In genomic region chr15:103339961-103340337, GRCm38 (mm10) we compare ENCODE assay signal across 8 mouse cellular contexts. TPM values are rescaled to one million over a fixed set of nuclear protein-coding genes. Genes with fewer than 3 reads are reported as not detected.
DNase-seq lines count a peak whose midpoint lies in the region; ATAC-seq and TF ChIP-seq lines count a peak whose summit lies in the region.

Zfp385a (minus strand) TSS chr15:103340093.

- H3K4me3 ChIP-seq in hindbrain, postnatal 0 days (ENCODE audit: low read length) = peak within 1 kb of the TSS; percentile 58
- H3K4me3 ChIP-seq in midbrain, embryonic 14.5 days (replicated peaks; ENCODE audit: low read depth, low read length) = peak within 1 kb of the TSS; percentile 52
- peak within 1 kb of the TSS; percentile 51 for H3K4me3 ChIP-seq in stomach, embryonic 14.5 days (ENCODE audit: low read depth, low read length)

- H3K4me2 ChIP-seq in hindbrain, postnatal 0 days (ENCODE audit: low read depth, low read length) = peak within 1 kb of the TSS; percentile 83
- peak within 1 kb of the TSS; percentile 59 for H3K4me2 ChIP-seq in midbrain, embryonic 14.5 days (ENCODE audit: low read length)
- peak within 1 kb of the TSS; percentile 86 for H3K4me2 ChIP-seq in stomach, embryonic 14.5 days (replicated peaks; ENCODE audit: low read depth, low read length)

- DNase-seq in gastrocnemius, postnatal 10 days = no peak
- no peak for DNase-seq in gastrocnemius, postnatal 36 days
- DNase-seq in adrenal gland, postnatal 10 days = peak; percentile 71
- peak in 1 of 2 experiments; percentile 84 for DNase-seq in frontal cortex, adult 2 months (ENCODE audit: extremely low spot score in 1 of 2, low spot score in 1 of 2)
- peak; percentile 77 for DNase-seq in hindbrain, postnatal 0 days (ENCODE audit: low spot score)
- DNase-seq in left cerebral cortex, postnatal 36 days (ENCODE audit: low spot score in 2 of 2) = peak; percentile 68 to 85
- DNase-seq in midbrain, embryonic 14.5 days = peak; percentile 76

- ATAC-seq in hindbrain, postnatal 0 days = peak; percentile 63
- ATAC-seq in midbrain, embryonic 14.5 days (ENCODE audit: low FRiP score, low TSS enrichment) = peak; percentile 57
- ATAC-seq in stomach, embryonic 14.5 days (ENCODE audit: insufficient number of reproducible peaks, insufficient read depth, low FRiP score, low read depth) = peak; percentile 18; the same call in 1 of the 2 replicates

- peak within 1 kb of the TSS; percentile 66 for H3K9ac ChIP-seq in hindbrain, postnatal 0 days (replicated peaks; ENCODE audit: low read length)
- H3K9ac ChIP-seq in midbrain, embryonic 14.5 days (replicated peaks; ENCODE audit: low read length) = peak within 1 kb of the TSS; percentile 59
- peak within 1 kb of the TSS; percentile 23; the same call in 1 of the 2 replicates for H3K9ac ChIP-seq in stomach, embryonic 14.5 days (replicated peaks; ENCODE audit: low read depth, low read length)

- H3K36me3 ChIP-seq in hindbrain, postnatal 0 days (ENCODE audit: insufficient read depth, low read length) = no peaks in the 10 kb centered on the region
- H3K36me3 ChIP-seq in midbrain, embryonic 14.5 days (ENCODE audit: control insufficient read depth, insufficient read depth, low read length) = no peaks in the 10 kb centered on the region
- H3K36me3 ChIP-seq in stomach, embryonic 14.5 days (ENCODE audit: control insufficient read depth, insufficient read depth, low read length) = peaks cover 12% of the 10 kb centered on the region; the same call in 1 of the 2 replicates

- H3K4me1 ChIP-seq in hindbrain, postnatal 0 days (ENCODE audit: insufficient read depth, low read length) = 0 out of 2 replicates have a peak, but pooled peaks cover 10% of the 10 kb centered on the region
- H3K4me1 ChIP-seq in midbrain, embryonic 14.5 days (ENCODE audit: control insufficient read depth, insufficient read depth, low read length) = peaks cover 5% of the 10 kb centered on the region
- H3K4me1 ChIP-seq in stomach, embryonic 14.5 days (ENCODE audit: control insufficient read depth, insufficient read depth, low read length) = peaks cover 11% of the 10 kb centered on the region; the same call in 1 of the 2 replicates

- WGBS in hindbrain, postnatal 0 days = under 1% methylated on average over 23 of the region's 26 CpGs
- WGBS in midbrain, embryonic 14.5 days = under 1% methylated on average over 25 of the region's 26 CpGs
- under 1% methylated on average over 23 of the region's 26 CpGs for WGBS in stomach, embryonic 14.5 days

- no peaks in the 10 kb centered on the region for H3K9me3 ChIP-seq in hindbrain, postnatal 0 days (ENCODE audit: low read length)
- H3K9me3 ChIP-seq in midbrain, embryonic 14.5 days (ENCODE audit: control insufficient read depth, low read length) = no peaks in the 10 kb centered on the region
- no peaks in the 10 kb centered on the region for H3K9me3 ChIP-seq in stomach, embryonic 14.5 days (ENCODE audit: control insufficient read depth, low read depth, low read length)

- H3K27me3 ChIP-seq in hindbrain, postnatal 0 days (ENCODE audit: insufficient read depth, low read length) = no peaks in the 10 kb centered on the region
- peaks cover 7% of the 10 kb centered on the region; the same call in 1 of the 2 replicates for H3K27me3 ChIP-seq in midbrain, embryonic 14.5 days (ENCODE audit: control insufficient read depth, insufficient read depth, low read length)
- 0 out of 2 replicates have a peak, but pooled peaks cover 11% of the 10 kb centered on the region for H3K27me3 ChIP-seq in stomach, embryonic 14.5 days (ENCODE audit: control insufficient read depth, insufficient read depth, low read length)

- TF ChIP-seq CTCF in hindbrain, postnatal 0 days (IDR thresholded peaks at IDR 0.05; ENCODE audit: low read depth) = peak; percentile 26; the same call in 1 of the 2 replicates

- peak within 1 kb of the TSS; percentile 46 for H3K27ac ChIP-seq in hindbrain, postnatal 0 days
- H3K27ac ChIP-seq in midbrain, embryonic 14.5 days (replicated peaks; ENCODE audit: low read depth, low read length) = no peak within 1 kb of the TSS
- no peak within 1 kb of the TSS for H3K27ac ChIP-seq in stomach, embryonic 14.5 days (ENCODE audit: low read length)

- intact Hi-C loops in gastrocnemius, postnatal 36 days (cut with DNase I) = no loop called here
- intact Hi-C loops in left cerebral cortex, postnatal 36 days (cut with DNase I) = no loop called here

RNA-seq across cellular contexts. Expression of gene Zfp385a, which starts in this region (rescaled TPM):
- total RNA-seq in gastrocnemius, postnatal 10 days (2021) = 10 to 100 TPM; 39.3 to 45.7 TPM
- 10 to 100 TPM in 1 of 2 experiments, 1 to 10 TPM in 1; 8.7 to 12.7 TPM for total RNA-seq in gastrocnemius, postnatal 36 days (2021)
- 10 to 100 TPM; 20.1 to 24.2 TPM for total RNA-seq in adrenal gland, postnatal 10 days (2021)
- polyA plus RNA-seq in frontal cortex, adult 2 months (2012; rRNA removed) = 46.3 and 46.5 TPM in 2 replicates
- total RNA-seq in hindbrain, postnatal 0 days (2014; rRNA removed) = 20.6 and 25.8 TPM in 2 replicates
- 19.8 and 23.1 TPM in 2 replicates for polyA plus RNA-seq in hindbrain, postnatal 0 days (2015; fragmentation: Nextera tagmentation; extraction: Ambion mirVana)
- 10 to 100 TPM; 64.4 to 73.5 TPM for total RNA-seq in left cerebral cortex, postnatal 36 days (2021)
- polyA plus RNA-seq in midbrain, embryonic 14.5 days (2014; fragmentation: Nextera tagmentation; extraction: Ambion mirVana) = 18.3 and 20.9 TPM in 2 replicates
- polyA plus RNA-seq in stomach, embryonic 14.5 days (2014; fragmentation: Nextera tagmentation; extraction: Ambion mirVana) = 11.1 and 11.7 TPM in 2 replicates

Comparison
In these comparisons a context has a peak if more than half of its experiments do, and no peak if none do; other contexts are left out.
1. DNase-seq: peak in adrenal gland, postnatal 10 days (single experiment), hindbrain, postnatal 0 days (single experiment), left cerebral cortex, postnatal 36 days (2 of 2) and midbrain, embryonic 14.5 days (single experiment); none in gastrocnemius, postnatal 10 days (single experiment) and gastrocnemius, postnatal 36 days (0 of 2).
2. Peak in every context shown above with its lines, with median percentiles within 50 percentile points of each other: ATAC-seq, H3K4me2 ChIP-seq, H3K4me3 ChIP-seq and H3K9ac ChIP-seq.